Mouse (Mus musculus) E14TG2a.4 (cell line): ENCODE data around the gene 2300002M23Rik.

Source experiments
- CTCF ChIP-seq: conservative IDR thresholded peaks from 2 replicates; pipeline ENCODE4 v1.5.1; 2014; ENCODE audit warnings: low read length
- NANOG ChIP-seq: IDR thresholded peaks from 2 replicates; pipeline ENCODE4 v1.6.1; 2014; ENCODE audit warnings: borderline replicate concordance, low read length, mixed read lengths
- POU5F1 ChIP-seq: IDR thresholded peaks from 2 replicates; pipeline ENCODE4 v1.6.1; 2014; ENCODE audit warnings: low read length, borderline replicate concordance

- no peak for TF ChIP-seq CTCF
- no peak for TF ChIP-seq POU5F1
- TF ChIP-seq NANOG: no peak
Measured at GRCm38 (mm10) chr17:35537421-35537820, 29.8 kb upstream of the 2300002M23Rik start.
